Mouse (Mus musculus) heart, embryonic 13.5 days (tissue): ENCODE measurements at regions not wholly inside any gene's neighbourhood (a gene's known extent, or its start where the extent isn't known, plus 50 kb on each side); places are given as distances from the start of the nearest gene placed in this dataset.

Experiments
- ATAC-seq: fragments of 200-750 bp; cut with Nextera tagmentation; 2 replicates; pipeline ENCODE4 v1.8.0; 2017; ENCODE audit warnings: moderate TSS enrichment; ENCODE audit not compliant: insufficient number of reproducible peaks, low FRiP score, low TSS enrichment; ENCODE audit errors: extremely low read depth
- H3K27ac ChIP-seq: fragments of 300-500 bp; sonication (generic); replicated peaks from 2 replicates; pipeline ENCODE4 v1.5.1; 2015; ENCODE audit warnings: moderate library complexity, mild to moderate bottlenecking, inconsistent platforms
- H3K27me3 ChIP-seq: fragments of 300-500 bp; sonication (generic); replicated peaks from 2 replicates; pipeline ENCODE4 v1.6.1; 2015; ENCODE audit warnings: mild to moderate bottlenecking, inconsistent platforms
- H3K36me3 ChIP-seq: fragments of 300-500 bp; sonication (generic); 2 replicates; pipeline ENCODE4 v1.6.1; 2015; ENCODE audit warnings: mild to moderate bottlenecking, inconsistent platforms
- H3K4me1 ChIP-seq: fragments of 300-500 bp; sonication (generic); 2 replicates; pipeline ENCODE4 v1.6.1; 2015; ENCODE audit warnings: inconsistent platforms
- H3K4me2 ChIP-seq: fragments of 300-500 bp; sonication (generic); 2 replicates; pipeline ENCODE4 v1.6.1; 2015; ENCODE audit warnings: inconsistent platforms, mild to moderate bottlenecking, moderate library complexity
- H3K4me3 ChIP-seq: fragments of 300-500 bp; sonication (generic); 2 replicates; pipeline ENCODE4 v1.5.1; 2015; ENCODE audit warnings: moderate library complexity, mild to moderate bottlenecking, inconsistent platforms
- H3K9ac ChIP-seq: fragments of 300-500 bp; sonication (generic); 2 replicates; pipeline ENCODE4 v1.6.1; 2015; ENCODE audit warnings: inconsistent platforms, mild to moderate bottlenecking, moderate library complexity
- H3K9me3 ChIP-seq: fragments of 300-500 bp; sonication (generic); 2 replicates; pipeline ENCODE4 v1.6.1; 2016; ENCODE audit warnings: inconsistent platforms
- WGBS: fragments of 180-500 bp; shearing (Covaris S2); methylation state at CpG from one replicate; pipeline ENCODE4 v1.1.7; 2015; ENCODE audit warnings: mixed read lengths; 5-methylcytosine and 5-hydroxymethylcytosine counted together

- ATAC-seq, result no peak
- Histone ChIP-seq H3K36me3 (no peaks in the 10 kb centered on the region), H3K4me2 (no peak overlapping the region), H3K27me3 (no peaks in the 10 kb centered on the region), H3K4me1 (peaks cover 5% of the 10 kb centered on the region), H3K4me3 (no peak overlapping the region), H3K9me3 (no peaks in the 10 kb centered on the region), H3K27ac (no peak overlapping the region), H3K9ac (no peak overlapping the region)
- WGBS, result 44% methylated on average over 4 of the region's 4 CpGs
These were observed 101.8 kb downstream of the Polr2m start for GRCm38 (mm10) chr9:71383901-71384300.

GRCm38 (mm10) chr9:71379731-71380250, 105.9 kb downstream of the Polr2m start:
- ATAC-seq, result no peak
- Histone ChIP-seq H3K4me2 (no peak overlapping the region), H3K27ac (no peak overlapping the region), H3K9ac (no peak overlapping the region), H3K27me3 (no peaks in the 10 kb centered on the region), H3K4me1 (no peaks in the 10 kb centered on the region), H3K9me3 (no peaks in the 10 kb centered on the region), H3K4me3 (no peak overlapping the region), H3K36me3 (no peaks in the 10 kb centered on the region)
- WGBS, result 54% methylated on average over 4 of the region's 4 CpGs

GRCm38 (mm10) chr9:71369760-71370159, 116.0 kb downstream of the Polr2m start:
- no peak for ATAC-seq
- Histone ChIP-seq H3K4me2 (no peak overlapping the region), H3K27ac (no peak overlapping the region), H3K9ac (no peak overlapping the region), H3K4me1 (peaks cover 20% of the 10 kb centered on the region), H3K4me3 (no peak overlapping the region), H3K27me3 (no peaks in the 10 kb centered on the region), H3K9me3 (peaks cover 7% of the 10 kb centered on the region), H3K36me3 (no peaks in the 10 kb centered on the region)
- 82% methylated on average over 5 of the region's 5 CpGs for WGBS

GRCm38 (mm10) chr9:71369202-71369601, 116.5 kb downstream of the Polr2m start:
- Histone ChIP-seq H3K9ac (no peak overlapping the region), H3K27me3 (no peaks in the 10 kb centered on the region), H3K4me2 (no peak overlapping the region), H3K9me3 (peaks cover 7% of the 10 kb centered on the region), H3K27ac (no peak overlapping the region), H3K4me3 (no peak overlapping the region), H3K4me1 (peaks cover 26% of the 10 kb centered on the region), H3K36me3 (no peaks in the 10 kb centered on the region)
- no peak for ATAC-seq
- WGBS, result 75% methylated on average over 2 of the region's 2 CpGs

GRCm38 (mm10) chr9:71366573-71366972, 119.2 kb downstream of the Polr2m start:
- Histone ChIP-seq H3K36me3 (no peaks in the 10 kb centered on the region), H3K4me1 (peaks cover 29% of the 10 kb centered on the region), H3K27me3 (no peaks in the 10 kb centered on the region), H3K27ac (peak overlapping the region; percentile 53; the same call in 1 of the 2 replicates), H3K4me2 (peak overlapping the region; percentile 49), H3K4me3 (no peak overlapping the region), H3K9ac (no peak overlapping the region), H3K9me3 (peaks cover 7% of the 10 kb centered on the region)
- 22% methylated on average over 9 of the region's 9 CpGs for WGBS
- ATAC-seq, result no peak

GRCm38 (mm10) chr9:71365177-71365738, 120.5 kb downstream of the Polr2m start:
- H3K4me1 ChIP-seq, result peaks cover 27% of the 10 kb centered on the region
- H3K4me3 ChIP-seq, result no peak overlapping the region
- 61% methylated on average over 12 of the region's 12 CpGs for WGBS
- H3K27ac ChIP-seq, result 0 out of 2 replicates have a peak overlapping the region, but pooled peaks have one; percentile 12
- H3K36me3 ChIP-seq, result no peaks in the 10 kb centered on the region
- H3K9ac ChIP-seq, result no peak overlapping the region
- H3K9me3 ChIP-seq, result peaks cover 7% of the 10 kb centered on the region
- no peak for ATAC-seq
- H3K27me3 ChIP-seq, result no peaks in the 10 kb centered on the region
- H3K4me2 ChIP-seq, result no peak overlapping the region

GRCm38 (mm10) chr9:71364047-71364665, 121.6 kb downstream of the Polr2m start:
- H3K9ac ChIP-seq, result no peak overlapping the region

GRCm38 (mm10) chr9:71362401-71362800, 123.3 kb downstream of the Polr2m start:
- Histone ChIP-seq H3K9ac (no peak overlapping the region), H3K36me3 (no peaks in the 10 kb centered on the region), H3K27ac (no peak overlapping the region), H3K4me2 (no peak overlapping the region), H3K4me1 (peaks cover 27% of the 10 kb centered on the region), H3K9me3 (no peaks in the 10 kb centered on the region), H3K27me3 (no peaks in the 10 kb centered on the region), H3K4me3 (no peak overlapping the region)
- ATAC-seq, result no peak

More at GRCm38 (mm10) chr9:71364047-71364665, 121.6 kb downstream of the Polr2m start:
- 0 out of 2 replicates have a peak overlapping the region, but pooled peaks have one; percentile 4 for H3K27ac ChIP-seq
- ATAC-seq, result no peak
- H3K4me3 ChIP-seq, result no peak overlapping the region
- 63% methylated on average over 8 of the region's 8 CpGs for WGBS
- no peak overlapping the region for H3K4me2 ChIP-seq
- H3K4me1 ChIP-seq, result peaks cover 27% of the 10 kb centered on the region
- H3K36me3 ChIP-seq, result no peaks in the 10 kb centered on the region
- no peaks in the 10 kb centered on the region for H3K27me3 ChIP-seq
- H3K9me3 ChIP-seq, result peaks cover 7% of the 10 kb centered on the region

GRCm38 (mm10) chr9:71361961-71362360, 123.8 kb downstream of the Polr2m start:
- H3K27ac ChIP-seq, result no peak overlapping the region
- H3K9me3 ChIP-seq, result no peaks in the 10 kb centered on the region
- peaks cover 25% of the 10 kb centered on the region for H3K4me1 ChIP-seq
- WGBS, result 70% methylated on average over 5 of the region's 5 CpGs
- ATAC-seq, result no peak
- H3K4me2 ChIP-seq, result no peak overlapping the region
- H3K4me3 ChIP-seq, result no peak overlapping the region
- no peaks in the 10 kb centered on the region for H3K36me3 ChIP-seq
- no peaks in the 10 kb centered on the region for H3K27me3 ChIP-seq
- H3K9ac ChIP-seq, result no peak overlapping the region

GRCm38 (mm10) chr9:71361311-71361710, 124.4 kb downstream of the Polr2m start:
- H3K36me3 ChIP-seq, result no peaks in the 10 kb centered on the region
- no peak overlapping the region for H3K4me3 ChIP-seq
- no peak for ATAC-seq
- H3K4me2 ChIP-seq, result no peak overlapping the region
- H3K9me3 ChIP-seq, result no peaks in the 10 kb centered on the region
- H3K4me1 ChIP-seq, result peaks cover 19% of the 10 kb centered on the region
- no peak overlapping the region for H3K9ac ChIP-seq
- H3K27me3 ChIP-seq, result no peaks in the 10 kb centered on the region
- H3K27ac ChIP-seq, result no peak overlapping the region
- WGBS, result 66% methylated on average over 2 of the region's 2 CpGs

- no peak for ATAC-seq
- no peak overlapping the region for H3K4me3 ChIP-seq
- no peak overlapping the region for H3K27ac ChIP-seq
- H3K9me3 ChIP-seq, result no peaks in the 10 kb centered on the region
- H3K9ac ChIP-seq, result no peak overlapping the region
- H3K27me3 ChIP-seq, result no peaks in the 10 kb centered on the region
- peaks cover 17% of the 10 kb centered on the region for H3K4me1 ChIP-seq
- no peak overlapping the region for H3K4me2 ChIP-seq
- no peaks in the 10 kb centered on the region for H3K36me3 ChIP-seq
- 85% methylated on average over 5 of the region's 5 CpGs for WGBS
These were observed 125.1 kb downstream of the Polr2m start for GRCm38 (mm10) chr9:71360676-71361075.

GRCm38 (mm10) chr9:71358961-71359360, 126.8 kb downstream of the Polr2m start:
- 20% methylated on average over 4 of the region's 4 CpGs for WGBS
- H3K4me2 ChIP-seq, result no peak overlapping the region
- ATAC-seq, result no peak

More at GRCm38 (mm10) chr9:71358961-71359360, 126.8 kb downstream of the Polr2m start:
- H3K4me3 ChIP-seq, result no peak overlapping the region
- 0 out of 2 replicates have a peak, but pooled peaks cover 4% of the 10 kb centered on the region for H3K27me3 ChIP-seq
- no peaks in the 10 kb centered on the region for H3K9me3 ChIP-seq
- H3K36me3 ChIP-seq, result no peaks in the 10 kb centered on the region
- no peak overlapping the region for H3K9ac ChIP-seq
- no peak overlapping the region for H3K27ac ChIP-seq
- peaks cover under 1% of the 10 kb centered on the region for H3K4me1 ChIP-seq
